Mouse (Mus musculus): Measurements from ENCODE around the gene Gab1.

Gab1 gene

DNA sequence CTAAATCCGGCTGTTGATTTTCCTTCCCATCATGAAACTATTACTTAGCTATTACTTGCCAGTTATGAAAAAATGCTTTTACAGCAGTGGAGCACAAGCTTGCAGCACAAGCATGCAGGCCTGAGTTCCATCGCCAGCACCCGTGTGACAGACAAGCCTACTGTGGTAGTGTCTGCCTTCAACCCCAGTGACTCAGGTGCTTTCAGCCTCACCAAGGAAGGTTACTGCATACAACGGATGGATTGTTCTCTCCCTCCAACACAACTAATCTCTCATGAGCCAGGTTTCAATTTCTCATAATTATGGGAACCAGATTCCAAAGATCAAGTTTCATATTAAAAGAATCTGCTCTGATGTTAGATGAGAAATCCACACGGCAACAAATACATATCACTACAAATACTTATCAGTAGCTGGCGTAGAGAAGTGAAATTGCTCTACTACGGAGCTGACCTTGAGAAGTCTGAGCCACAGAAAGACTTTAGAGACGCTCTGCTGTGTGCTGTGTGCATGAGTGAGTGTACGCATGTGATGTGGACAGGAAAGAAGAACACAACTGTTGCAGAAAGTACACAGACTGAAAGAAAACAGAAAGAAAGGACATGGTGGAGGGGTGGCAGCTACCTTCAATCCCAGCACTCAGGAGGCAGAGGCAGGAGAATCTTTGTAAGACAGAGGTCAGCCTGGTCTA lies 36.4 kb downstream of the Gab1 start:
- DNase-seq (ENCODE audit: low spot score): no peak

GRCm38 (mm10) chr8:80842514-80842913 lies 37.8 kb downstream of the Gab1 start:
- DNase-seq (ENCODE audit: low spot score): no peak

DNA sequence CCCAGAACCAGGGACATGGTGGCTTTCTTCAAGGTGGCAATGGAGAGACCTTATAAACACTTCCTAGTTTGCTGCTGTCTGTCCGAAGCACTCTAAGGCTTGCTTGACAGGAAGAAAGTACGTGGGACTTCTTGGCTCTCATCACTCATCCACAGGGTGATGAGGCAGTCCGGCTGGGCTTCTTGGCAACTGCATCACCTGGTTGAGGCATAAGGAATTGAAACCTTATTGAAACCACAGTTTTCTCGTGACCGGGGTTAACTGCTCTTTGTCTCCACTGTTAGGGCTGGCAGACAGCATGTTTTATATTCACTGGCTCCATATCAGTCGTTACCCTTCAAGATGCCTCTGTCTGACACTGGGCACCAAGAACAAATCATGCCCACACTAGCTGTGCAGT lies 40.2 kb downstream of the Gab1 start:
- DNase-seq (ENCODE audit: low spot score): no peak

- DNase-seq (ENCODE audit: low spot score): no peak
Measured at GRCm38 (mm10) chr8:80838199-80838598, 42.1 kb downstream of the Gab1 start.

- no peak for DNase-seq (ENCODE audit: low spot score)
Measured at GRCm38 (mm10) chr8:80835401-80835800, 44.9 kb downstream of the Gab1 start.

DNA sequence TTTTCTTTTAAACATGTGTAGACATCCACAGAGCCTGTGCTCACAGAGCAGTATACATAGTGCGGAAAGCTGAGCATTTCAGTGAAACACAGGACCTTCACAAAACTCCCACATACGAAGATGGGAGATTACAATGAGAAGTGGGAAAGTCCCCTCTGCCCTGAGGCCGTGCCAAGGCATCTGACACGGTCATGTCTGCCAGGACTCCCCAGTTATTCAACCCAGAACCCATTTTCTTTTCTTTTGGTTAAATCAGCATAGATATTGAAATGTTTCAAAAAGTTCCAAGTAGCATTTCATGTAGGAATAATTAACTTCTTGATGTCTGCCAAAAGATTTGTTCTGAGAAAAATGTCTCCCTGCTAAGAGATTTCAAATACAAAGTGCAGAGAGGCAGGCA lies 45.9 kb downstream of the Gab1 start:
- no peak for DNase-seq (ENCODE audit: low spot score)

GRCm38 (mm10) chr8:80832534-80832933 lies 47.8 kb downstream of the Gab1 start:
- no peak for DNase-seq (ENCODE audit: low spot score)

- DNase-seq (ENCODE audit: low spot score): no peak
Measured at GRCm38 (mm10) chr8:80831876-80832524, 48.3 kb downstream of the Gab1 start.

GRCm38 (mm10) chr8:80830724-80831566 lies 49.4 kb downstream of the Gab1 start:
- DNase-seq (ENCODE audit: low spot score): no peak

DNA sequence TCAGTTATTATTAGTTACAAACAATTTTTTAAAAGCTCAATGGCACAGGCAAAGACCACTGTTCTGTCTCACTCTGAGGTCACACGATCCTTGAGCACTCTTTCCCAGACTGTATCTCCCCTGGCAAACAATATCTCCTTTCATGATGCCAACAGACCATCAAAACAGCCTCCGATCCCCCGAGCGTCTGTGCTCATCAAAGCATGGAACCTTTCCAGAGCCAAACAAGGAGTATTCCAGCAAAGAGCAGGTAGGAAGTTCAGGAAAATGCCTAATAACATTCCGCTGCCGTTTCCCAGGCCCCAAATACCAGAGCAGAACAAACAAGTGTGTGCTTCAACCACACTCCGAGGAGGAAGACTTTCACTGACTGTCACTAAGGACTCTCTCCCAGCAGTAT lies 50.2 kb downstream of the Gab1 start:
- DNase-seq (ENCODE audit: low spot score): no peak

DNA sequence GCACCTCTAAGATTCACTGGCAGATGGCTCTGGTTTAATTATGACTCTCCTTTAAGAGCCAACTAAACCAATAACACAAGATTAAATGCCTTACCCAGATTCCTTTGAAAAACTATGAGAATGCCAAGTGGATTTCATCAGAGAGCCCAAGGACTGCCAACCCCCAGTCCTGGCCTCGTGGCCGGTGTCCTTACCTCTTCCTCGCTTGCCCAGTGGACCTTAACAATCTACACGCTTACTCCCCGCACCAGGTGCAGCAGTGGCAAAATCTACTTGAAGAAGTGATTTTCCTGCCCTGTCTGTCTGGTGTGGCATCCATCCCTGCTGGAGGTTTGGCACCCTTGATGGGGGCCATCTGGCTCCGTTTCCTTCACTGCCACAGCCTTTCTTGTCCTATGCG lies 53.3 kb downstream of the Gab1 start:
- DNase-seq (ENCODE audit: low spot score): no peak

- no peak for DNase-seq (ENCODE audit: low spot score)
Measured at GRCm38 (mm10) chr8:80825136-80825535, 55.2 kb downstream of the Gab1 start.

DNA sequence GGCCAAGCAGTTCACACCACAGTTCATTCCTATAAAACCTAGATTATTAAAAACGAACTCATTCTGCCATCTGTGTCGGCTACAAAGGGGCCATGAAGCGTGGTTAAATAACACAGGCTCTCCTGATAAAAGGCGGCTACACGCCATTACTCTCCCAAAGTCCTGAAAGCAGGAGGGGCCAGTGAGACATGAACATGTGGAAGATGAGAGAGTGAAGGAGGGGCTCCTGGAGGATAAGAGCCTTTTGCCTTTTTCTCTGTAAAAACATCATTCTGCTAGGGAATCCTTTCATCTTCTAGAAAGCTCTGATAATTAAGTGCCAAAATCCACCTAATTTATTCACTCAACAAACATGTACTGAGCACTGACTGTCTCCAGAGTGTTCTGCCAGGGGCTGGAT lies 55.9 kb downstream of the Gab1 start:
- no peak for DNase-seq (ENCODE audit: low spot score)

- no peak for DNase-seq (ENCODE audit: low spot score)
Measured at GRCm38 (mm10) chr8:80823250-80823649, 57.1 kb downstream of the Gab1 start.

DNA sequence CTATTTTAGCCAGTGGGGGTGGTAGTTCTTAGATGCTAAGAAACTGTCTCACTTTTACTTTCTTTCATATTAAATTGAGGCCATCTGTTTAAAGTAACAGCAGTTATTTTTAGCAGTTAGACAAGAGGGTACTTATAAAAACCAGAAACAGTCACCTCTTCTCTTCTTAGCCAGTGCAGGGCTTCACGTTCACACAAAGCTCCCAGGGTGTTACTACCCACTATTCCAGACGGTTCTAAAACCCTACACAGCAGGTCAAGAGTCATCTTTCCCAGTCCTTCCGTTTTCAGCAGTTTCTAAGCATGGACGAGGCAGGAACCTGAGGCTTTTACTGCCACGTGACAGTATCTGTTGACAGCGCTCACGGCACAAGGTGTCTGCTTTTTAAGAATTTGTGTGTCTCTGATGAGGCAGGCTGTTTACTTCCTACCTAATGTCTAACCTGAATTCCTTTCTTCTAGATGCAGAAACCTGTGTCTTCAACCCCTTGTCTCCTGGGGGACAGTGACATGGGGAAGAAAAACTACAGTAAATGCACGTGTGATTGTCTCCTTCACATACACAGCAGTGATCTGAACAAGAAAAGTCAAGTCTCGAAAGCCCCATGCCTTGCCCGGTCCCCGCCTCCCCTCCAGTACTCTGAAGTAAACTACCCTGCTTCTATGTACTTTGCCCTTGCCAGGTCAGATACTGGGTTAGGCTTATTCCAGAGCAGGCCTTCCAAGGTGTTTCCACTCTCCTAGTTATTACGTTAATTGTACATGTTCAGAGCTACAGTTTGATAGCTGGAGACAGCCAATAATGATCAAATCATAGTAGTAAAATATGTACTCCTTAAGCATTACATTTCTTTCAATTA lies 58.7 kb downstream of the Gab1 start:
- DNase-seq (ENCODE audit: low spot score): no peak

GRCm38 (mm10) chr8:80818978-80819377 lies 61.3 kb downstream of the Gab1 start:
- DNase-seq (ENCODE audit: low spot score): no peak

DNA sequence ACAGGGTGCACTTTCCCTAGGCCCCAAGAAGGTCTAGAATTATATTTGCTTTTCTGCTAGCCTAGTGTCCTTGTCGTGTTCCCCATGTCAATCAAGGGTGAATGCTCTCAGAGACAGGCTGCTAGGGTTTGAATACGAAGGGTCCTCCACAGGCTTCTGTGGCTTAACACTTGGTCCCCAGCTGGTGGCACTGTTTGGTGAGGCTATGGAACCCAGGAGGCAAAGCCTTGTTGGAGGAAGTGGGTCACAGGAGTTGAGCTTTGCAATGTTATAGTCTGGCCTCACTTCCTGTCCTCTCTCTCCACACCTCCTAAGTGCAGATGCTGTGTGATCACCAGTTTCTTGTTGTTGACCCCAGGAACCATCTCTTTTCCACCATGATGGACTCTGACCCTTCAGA lies 63.3 kb downstream of the Gab1 start:
- DNase-seq (ENCODE audit: low spot score): no peak

GRCm38 (mm10) chr8:80815179-80815578 lies 65.1 kb downstream of the Gab1 start:
- DNase-seq (ENCODE audit: low spot score): no peak

- no peak for DNase-seq (ENCODE audit: low spot score)
Measured at GRCm38 (mm10) chr8:80814087-80814791, 66.1 kb downstream of the Gab1 start.

DNA sequence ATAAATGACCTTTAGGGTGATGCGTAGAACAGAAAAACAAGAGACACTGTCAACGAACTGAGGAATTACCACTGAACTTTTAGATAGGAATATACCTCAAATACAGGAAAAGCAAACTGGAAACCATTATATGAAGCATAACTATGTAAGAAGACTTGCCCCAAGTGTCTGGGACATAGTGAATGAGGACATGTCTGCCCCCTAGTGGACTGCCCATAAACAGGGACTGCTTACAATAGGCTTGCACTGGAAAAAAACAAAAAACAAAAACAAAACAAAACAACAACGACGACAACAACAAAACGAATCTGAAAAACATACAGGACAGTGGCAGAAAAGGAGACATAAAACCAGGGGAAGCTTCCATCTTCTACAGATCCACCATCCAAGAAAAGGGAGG lies 66.9 kb downstream of the Gab1 start:
- no peak for DNase-seq (ENCODE audit: low spot score)

GRCm38 (mm10) chr8:80811591-80811991 lies 68.7 kb downstream of the Gab1 start:
- no peak for DNase-seq (ENCODE audit: low spot score)

GRCm38 (mm10) chr8:80810916-80811315 lies 69.4 kb downstream of the Gab1 start:
- no peak for DNase-seq (ENCODE audit: low spot score)
